Mouse (Mus musculus): ENCODE data around the gene Ephx1. TPM values are rescaled to one million over a fixed set of nuclear protein-coding genes. Genes with fewer than 3 reads are reported as not detected.

Gene Ephx1
- polyA plus RNA-seq (2012; ENCODE audit: insufficient read depth, insufficient read length, low replicate concordance, missing spikeins): not detected in 2 replicates

DNA sequence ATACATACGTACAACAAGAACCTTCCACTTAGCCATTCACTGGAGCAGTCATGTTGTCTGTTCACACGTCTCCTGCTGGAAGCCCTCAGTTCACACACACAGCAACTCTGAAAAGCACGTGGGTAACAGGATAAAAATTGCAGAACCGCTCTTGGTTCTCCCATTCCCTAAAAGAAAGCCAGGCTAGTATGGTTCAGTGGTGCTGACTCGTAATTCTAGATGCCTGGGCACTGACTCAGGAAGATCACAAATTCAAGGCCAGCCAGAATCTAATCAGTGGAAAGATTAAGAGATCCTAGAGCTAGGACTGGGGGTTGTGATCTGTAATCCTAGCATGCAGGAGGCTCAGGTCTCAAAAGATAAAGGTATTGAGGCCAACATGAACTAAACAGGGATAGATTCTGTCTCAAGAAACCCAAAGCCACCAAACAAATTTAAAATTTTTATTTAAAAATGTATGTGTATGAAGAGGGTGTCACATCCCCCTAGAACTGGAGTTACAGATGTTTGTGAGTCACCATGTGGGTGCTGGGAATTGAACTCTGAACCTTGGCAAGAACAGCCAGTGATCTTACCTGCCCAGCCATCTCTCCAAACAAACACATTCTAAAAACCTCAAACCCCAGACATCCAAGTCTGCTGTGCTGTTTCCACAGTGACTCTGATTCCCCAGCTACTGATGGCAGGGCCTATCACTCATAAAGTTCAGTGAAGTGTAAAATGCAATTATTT lies at the start of gene Ephx1:
Gene Ephx1 (minus strand): TSS at position 149 of the 732 bp plus-strand sequence.
- no peak within 1 kb of the TSS for H3K27ac ChIP-seq (ENCODE audit: insufficient read depth, low read depth, low read length)
- TF ChIP-seq POLR2A (IDR thresholded peaks at IDR 0.05; ENCODE audit: insufficient read depth, low read depth, low read length): no peak
- no peak for TF ChIP-seq CTCF (IDR thresholded peaks at IDR 0.05; ENCODE audit: insufficient read depth, low read depth, low read length)
- H3K4me3 ChIP-seq (ENCODE audit: insufficient read depth, low read depth, low read length): no peak within 1 kb of the TSS
- H3K4me1 ChIP-seq (ENCODE audit: control insufficient read depth, insufficient read depth, low read length): peaks cover 2% of the 10 kb centered on the region; the same call in 1 of the 2 replicates
- WGBS: 66% methylated on average over 5 of the region's 5 CpGs

DNA sequence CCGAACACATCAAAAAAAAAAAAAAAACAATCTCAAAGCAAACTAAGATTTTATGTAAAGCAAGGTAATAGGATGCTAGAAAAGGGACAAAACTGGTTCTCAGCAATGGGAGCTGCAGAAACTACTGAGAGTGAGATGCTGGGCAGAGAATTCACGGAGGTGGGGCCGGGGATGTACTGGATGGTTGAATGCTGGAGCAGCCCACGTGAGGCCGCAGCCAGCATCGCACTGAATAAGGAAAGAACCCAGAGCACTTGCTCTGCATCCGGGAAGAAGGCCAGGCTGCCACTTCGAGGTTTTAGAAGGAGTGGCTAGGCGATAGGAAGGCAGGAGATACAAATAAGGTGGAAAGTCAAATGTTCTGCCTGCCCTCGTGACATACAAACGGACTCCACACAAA lies 49.0 kb upstream of the Ephx1 start:
- H3K4me1 ChIP-seq (ENCODE audit: control insufficient read depth, insufficient read depth, low read length): no peaks in the 10 kb centered on the region
- H3K4me3 ChIP-seq (ENCODE audit: insufficient read depth, low read depth, low read length): no peak overlapping the region
- WGBS: 53% methylated on average over 11 of the region's 11 CpGs
- no peak overlapping the region for H3K27ac ChIP-seq (ENCODE audit: insufficient read depth, low read depth, low read length)
- TF ChIP-seq CTCF (IDR thresholded peaks at IDR 0.05; ENCODE audit: insufficient read depth, low read depth, low read length): no peak
- no peak for TF ChIP-seq POLR2A (IDR thresholded peaks at IDR 0.05; ENCODE audit: insufficient read depth, low read depth, low read length)

GRCm38 (mm10) chr1:181068344-181068743 lies 47.6 kb upstream of the Ephx1 start:
- H3K4me1 ChIP-seq (ENCODE audit: control insufficient read depth, insufficient read depth, low read length): no peaks in the 10 kb centered on the region
- WGBS: 97% methylated on average over 1 of the region's 1 CpGs
- H3K27ac ChIP-seq (ENCODE audit: insufficient read depth, low read depth, low read length): no peak overlapping the region
- H3K4me3 ChIP-seq (ENCODE audit: insufficient read depth, low read depth, low read length): no peak overlapping the region
- no peak for TF ChIP-seq POLR2A (IDR thresholded peaks at IDR 0.05; ENCODE audit: insufficient read depth, low read depth, low read length)
- no peak for TF ChIP-seq CTCF (IDR thresholded peaks at IDR 0.05; ENCODE audit: insufficient read depth, low read depth, low read length)

DNA sequence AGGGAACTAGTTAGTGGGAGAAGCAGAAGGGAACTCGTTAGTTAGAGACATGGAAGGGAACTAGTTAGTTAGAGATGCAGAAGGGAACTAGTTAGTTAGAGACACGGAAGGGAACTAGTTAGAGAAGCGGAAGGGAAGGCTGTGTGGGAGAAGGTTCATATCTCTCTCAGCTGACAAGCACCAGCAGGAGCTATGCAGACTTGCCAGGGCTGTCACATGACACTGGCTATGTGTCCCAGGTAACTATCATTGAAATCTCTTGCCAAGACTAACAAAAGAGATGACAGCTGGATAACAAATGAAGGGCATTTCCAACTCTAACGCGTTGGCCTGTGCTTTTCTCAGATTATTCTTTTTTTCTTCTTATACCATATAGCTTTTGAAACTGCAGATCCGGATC lies 43.9 kb upstream of the Ephx1 start:
- no peak for TF ChIP-seq CTCF (IDR thresholded peaks at IDR 0.05; ENCODE audit: insufficient read depth, low read depth, low read length)
- no peak for TF ChIP-seq POLR2A (IDR thresholded peaks at IDR 0.05; ENCODE audit: insufficient read depth, low read depth, low read length)

DNA sequence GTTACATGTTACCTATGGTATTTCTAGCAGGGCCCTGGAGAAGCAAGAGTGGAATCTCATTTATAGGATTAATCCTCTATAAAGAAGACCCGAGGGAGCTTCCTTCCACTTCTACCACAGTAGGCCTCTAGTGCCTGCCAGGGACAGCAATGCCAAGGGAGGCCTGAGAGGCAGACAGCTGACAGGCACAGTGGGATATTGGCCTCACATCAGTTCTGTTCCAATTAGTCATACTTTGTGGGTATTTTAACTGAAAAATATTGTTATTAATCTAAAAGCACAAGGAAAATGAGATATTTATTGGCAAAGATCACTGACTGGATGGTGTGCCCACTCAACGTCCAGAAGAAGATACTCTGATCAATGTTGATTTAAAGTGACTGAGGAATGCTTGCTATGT lies 43.3 kb upstream of the Ephx1 start:
- H3K4me1 ChIP-seq (ENCODE audit: control insufficient read depth, insufficient read depth, low read length): no peaks in the 10 kb centered on the region
- WGBS: 57% methylated on average over 2 of the region's 2 CpGs
- H3K4me3 ChIP-seq (ENCODE audit: insufficient read depth, low read depth, low read length): no peak overlapping the region
- H3K27ac ChIP-seq (ENCODE audit: insufficient read depth, low read depth, low read length): no peak overlapping the region
- TF ChIP-seq POLR2A (IDR thresholded peaks at IDR 0.05; ENCODE audit: insufficient read depth, low read depth, low read length): no peak
- no peak for TF ChIP-seq CTCF (IDR thresholded peaks at IDR 0.05; ENCODE audit: insufficient read depth, low read depth, low read length)

More for the DNA sequence above, 43.9 kb upstream of the Ephx1 start:
- Histone ChIP-seq H3K4me1 (ENCODE audit: control insufficient read depth, insufficient read depth, low read length) (no peaks in the 10 kb centered on the region), H3K4me3 (ENCODE audit: insufficient read depth, low read depth, low read length) (no peak overlapping the region), H3K27ac (ENCODE audit: insufficient read depth, low read depth, low read length) (no peak overlapping the region)
- WGBS: 85% methylated on average over 6 of the region's 6 CpGs

GRCm38 (mm10) chr1:181061784-181062485 lies 41.2 kb upstream of the Ephx1 start:
- WGBS: 76% methylated on average over 3 of the region's 3 CpGs
- no peak overlapping the region for H3K27ac ChIP-seq (ENCODE audit: insufficient read depth, low read depth, low read length)
- no peak for TF ChIP-seq POLR2A (IDR thresholded peaks at IDR 0.05; ENCODE audit: insufficient read depth, low read depth, low read length)
- no peak for TF ChIP-seq CTCF (IDR thresholded peaks at IDR 0.05; ENCODE audit: insufficient read depth, low read depth, low read length)
- no peak overlapping the region for H3K4me3 ChIP-seq (ENCODE audit: insufficient read depth, low read depth, low read length)
- H3K4me1 ChIP-seq (ENCODE audit: control insufficient read depth, insufficient read depth, low read length): no peaks in the 10 kb centered on the region

- 86% methylated on average over 4 of the region's 4 CpGs for WGBS
- no peak overlapping the region for H3K4me3 ChIP-seq (ENCODE audit: insufficient read depth, low read depth, low read length)
- TF ChIP-seq POLR2A (IDR thresholded peaks at IDR 0.05; ENCODE audit: insufficient read depth, low read depth, low read length) (no peak), CTCF (IDR thresholded peaks at IDR 0.05; ENCODE audit: insufficient read depth, low read depth, low read length) (no peak)
- no peak overlapping the region for H3K27ac ChIP-seq (ENCODE audit: insufficient read depth, low read depth, low read length)
- H3K4me1 ChIP-seq (ENCODE audit: control insufficient read depth, insufficient read depth, low read length): no peaks in the 10 kb centered on the region
Measured at GRCm38 (mm10) chr1:181052898-181053297, 32.2 kb upstream of the Ephx1 start.

DNA sequence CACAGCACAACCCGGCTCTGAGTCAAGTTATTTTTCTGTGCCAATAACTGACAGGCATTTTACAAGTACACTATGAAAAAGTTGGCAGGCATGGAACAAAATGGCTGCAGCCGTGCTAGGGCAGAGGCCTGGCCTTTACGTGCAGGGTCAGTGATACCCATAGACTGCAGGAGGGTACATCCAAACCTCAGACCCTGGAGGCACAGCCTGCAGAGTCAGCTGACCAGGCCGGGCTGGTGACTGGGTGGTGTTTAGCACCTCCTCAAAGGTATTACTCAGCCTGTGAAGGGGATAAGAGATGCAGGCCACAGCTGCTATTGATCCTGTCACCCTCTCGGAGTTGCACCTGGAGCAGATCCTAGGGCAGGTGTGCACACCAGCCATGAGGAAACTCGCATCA lies 30.2 kb upstream of the Ephx1 start, which contains the start of gene 9130409I23Rik:
Gene 9130409I23Rik (plus strand): TSS at position 301 of the 400 bp plus-strand sequence.
- WGBS: 82% methylated on average over 6 of the region's 6 CpGs
- Histone ChIP-seq H3K27ac (ENCODE audit: insufficient read depth, low read depth, low read length) (no peak within 1 kb of the TSS), H3K4me3 (ENCODE audit: insufficient read depth, low read depth, low read length) (no peak within 1 kb of the TSS), H3K4me1 (ENCODE audit: control insufficient read depth, insufficient read depth, low read length) (no peaks in the 10 kb centered on the region)
- TF ChIP-seq POLR2A (IDR thresholded peaks at IDR 0.05; ENCODE audit: insufficient read depth, low read depth, low read length) (no peak), CTCF (IDR thresholded peaks at IDR 0.05; ENCODE audit: insufficient read depth, low read depth, low read length) (no peak)

DNA sequence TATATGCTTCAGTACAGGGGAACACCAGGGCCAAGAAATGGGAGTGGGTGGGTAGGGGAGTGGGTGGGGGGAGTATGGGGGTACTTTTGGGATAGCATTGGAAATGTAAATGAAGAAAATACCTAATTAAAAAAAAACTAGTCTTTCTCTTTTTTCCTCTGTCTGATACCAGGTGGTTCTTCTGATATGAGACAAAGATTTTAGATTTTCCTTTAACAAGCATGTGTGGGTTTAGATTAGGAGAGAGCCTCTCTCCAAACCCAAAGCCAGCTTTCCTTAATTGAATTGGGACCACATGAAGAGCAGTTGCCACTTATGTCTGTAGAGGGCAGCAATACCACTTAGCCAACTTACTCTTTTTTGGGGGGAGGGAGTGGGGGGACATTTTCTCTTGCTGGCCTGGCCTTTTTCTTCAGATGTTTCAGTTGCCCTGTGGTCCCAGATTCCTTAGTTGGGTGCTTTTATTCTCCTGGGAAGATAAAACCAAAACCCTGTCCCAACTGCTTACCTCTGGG lies 28.7 kb upstream of the Ephx1 start:
- H3K4me1 ChIP-seq (ENCODE audit: control insufficient read depth, insufficient read depth, low read length): no peaks in the 10 kb centered on the region
- no peak overlapping the region for H3K27ac ChIP-seq (ENCODE audit: insufficient read depth, low read depth, low read length)
- TF ChIP-seq POLR2A (IDR thresholded peaks at IDR 0.05; ENCODE audit: insufficient read depth, low read depth, low read length) (no peak), CTCF (IDR thresholded peaks at IDR 0.05; ENCODE audit: insufficient read depth, low read depth, low read length) (no peak)
- H3K4me3 ChIP-seq (ENCODE audit: insufficient read depth, low read depth, low read length): no peak overlapping the region
